Mouse (Mus musculus) frontal cortex, adult 2 months (tissue): ENCODE measurements at regions not wholly inside any gene's neighbourhood (a gene's known extent, or its start where the extent isn't known, plus 50 kb on each side); places are given as distances from the start of the nearest gene placed in this dataset.

Source experiments
- DNase-seq, 2 experiments: peaks; one replicate each; pipeline ENCODE4 v3.0.0; 2022; ENCODE audit warnings: low spot score in 1 of 2; ENCODE audit errors: extremely low spot score in 1 of 2

DNA sequence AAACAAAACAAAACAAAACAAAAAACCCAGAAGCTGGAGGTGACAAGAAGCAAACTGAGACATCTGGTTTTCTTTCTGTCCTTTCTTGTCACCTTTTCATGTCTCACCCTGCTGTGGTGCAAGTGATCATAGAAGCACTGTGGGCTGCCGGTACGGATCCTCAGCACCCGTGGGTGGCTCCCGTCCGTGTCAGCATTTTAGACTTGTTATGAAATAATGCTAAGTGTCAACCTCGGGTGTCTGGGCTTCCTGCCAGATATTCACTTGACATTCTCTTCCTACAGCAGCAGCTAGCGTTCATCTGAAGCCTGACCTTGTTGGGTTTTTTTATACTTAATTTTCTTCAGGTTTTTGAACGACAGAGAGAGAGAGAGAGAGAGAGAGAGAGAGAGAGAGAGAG lies 404.7 kb downstream of the Pla2g4a start:
- peak; percentile 40 to 73 for DNase-seq

DNA sequence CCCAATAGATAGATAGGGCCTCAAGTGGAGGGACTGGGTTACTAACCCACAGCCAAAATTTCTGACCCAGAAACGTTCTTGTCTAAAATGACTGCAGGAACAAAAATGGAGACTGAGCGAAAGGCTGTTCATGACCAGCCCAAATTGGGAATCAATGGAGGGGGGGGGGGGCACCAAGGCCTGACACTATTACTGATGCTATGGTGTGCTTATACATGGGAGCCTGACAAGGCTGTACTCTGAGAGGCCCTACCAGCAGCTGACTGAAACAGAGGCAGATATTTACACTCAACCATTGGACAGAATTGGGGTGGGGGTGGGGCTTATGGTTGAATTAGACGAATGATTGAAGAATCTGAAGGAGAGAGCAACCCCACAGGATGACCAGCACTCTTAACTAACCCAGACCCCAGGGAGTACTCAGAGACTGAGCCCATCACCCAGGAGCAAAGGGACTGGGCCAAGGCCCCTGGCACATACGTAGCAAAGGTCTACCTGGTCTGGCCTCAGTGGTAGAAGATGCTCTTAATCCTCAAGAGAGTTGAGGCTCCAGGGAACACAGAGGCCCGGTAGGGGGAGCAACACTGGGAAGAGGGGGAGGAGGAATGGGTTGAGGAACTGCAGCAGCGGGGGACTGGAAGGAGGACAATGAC lies 405.6 kb downstream of the Pla2g4a start:
- DNase-seq, result no peak

DNA sequence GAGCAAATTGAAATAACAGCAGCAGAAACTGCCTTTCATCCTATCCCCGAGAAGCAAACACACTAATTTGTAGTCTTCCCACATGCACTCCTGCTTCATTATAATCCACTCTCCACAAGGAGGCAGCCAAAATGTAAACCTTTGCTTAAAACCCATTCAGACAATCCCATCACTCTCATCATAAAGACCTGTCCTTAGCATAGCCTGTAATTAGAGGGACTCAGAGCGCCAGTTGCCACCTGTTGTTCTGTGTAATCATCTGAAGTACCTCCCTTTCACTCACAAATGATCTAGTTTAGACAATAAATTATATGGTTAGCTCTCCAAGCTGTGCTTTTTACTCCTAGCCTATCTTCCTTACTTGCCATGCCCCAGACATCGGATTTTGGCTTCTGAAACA lies 415.0 kb downstream of the Pla2g4a start:
- no peak for DNase-seq

DNA sequence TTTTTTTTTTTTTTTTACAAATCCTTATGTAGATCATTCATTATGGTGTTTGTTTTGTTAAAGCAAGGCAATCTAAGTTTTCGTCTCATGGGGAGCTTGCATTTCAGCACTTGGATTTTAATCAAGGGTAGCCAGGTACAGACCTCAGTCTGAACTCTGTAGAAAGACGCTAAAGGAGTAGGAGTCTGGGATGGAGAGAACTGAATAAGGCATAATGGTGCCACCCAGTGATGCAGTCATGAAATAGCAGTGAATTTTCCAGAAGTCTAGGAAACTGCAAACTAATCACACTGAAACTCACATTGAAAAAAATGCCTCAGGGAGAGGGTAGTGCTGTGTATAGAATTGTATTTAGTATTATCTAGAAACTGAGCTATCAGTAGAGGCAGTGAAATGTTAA lies 419.7 kb downstream of the Pla2g4a start:
- DNase-seq, result peak in 1 of 2 experiments; percentile 49

DNA sequence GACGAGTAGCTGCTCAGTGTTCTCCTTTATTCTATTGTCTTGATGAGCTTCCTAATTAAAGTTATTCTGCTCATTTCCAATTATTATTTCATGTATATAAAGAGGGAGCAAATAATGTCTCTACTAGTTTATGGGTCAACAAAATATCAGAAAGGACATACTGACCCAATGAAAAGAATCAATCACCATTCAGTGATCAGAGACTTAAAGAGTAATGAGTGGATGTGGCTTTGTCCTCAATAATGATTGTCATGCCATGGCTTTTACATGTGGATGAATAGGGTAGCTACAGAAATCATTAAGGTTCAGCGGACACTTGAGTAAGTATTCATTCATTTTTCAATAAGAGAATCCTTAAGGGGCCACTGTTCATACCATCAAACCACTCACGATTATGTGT lies 427.4 kb downstream of the Pla2g4a start:
- DNase-seq, result no peak
